Mouse (Mus musculus) intestine, embryonic 15.5 days (tissue): ENCODE results near the gene Mrpl33. TPM values are rescaled to one million over a fixed set of nuclear protein-coding genes. Genes with fewer than 3 reads are reported as not detected.

ENCODE experiments used
- ATAC-seq: fragments of 200-750 bp; cut with Nextera tagmentation; 2 replicates; pipeline ENCODE4 v1.8.0; 2017; ENCODE audit warnings: moderate TSS enrichment, moderate library complexity
- H3K27ac ChIP-seq: fragments of 300-500 bp; sonication (generic); 2 replicates; pipeline ENCODE4 v1.5.1; 2015; ENCODE audit warnings: mild to moderate bottlenecking, inconsistent platforms
- H3K27me3 ChIP-seq: fragments of 300-500 bp; sonication (generic); replicated peaks from 2 replicates; pipeline ENCODE4 v1.6.1; 2015; ENCODE audit warnings: inconsistent platforms
- H3K36me3 ChIP-seq: fragments of 300-500 bp; sonication (generic); 2 replicates; pipeline ENCODE4 v1.6.1; 2015; ENCODE audit warnings: inconsistent platforms
- H3K4me1 ChIP-seq: fragments of 300-500 bp; sonication (generic); replicated peaks from 2 replicates; pipeline ENCODE4 v1.6.1; 2015; ENCODE audit warnings: inconsistent platforms
- H3K4me2 ChIP-seq: fragments of 300-500 bp; sonication (generic); replicated peaks from 2 replicates; pipeline ENCODE4 v1.6.1; 2015; ENCODE audit warnings: mild to moderate bottlenecking, inconsistent platforms
- H3K4me3 ChIP-seq: fragments of 300-500 bp; sonication (generic); replicated peaks from 2 replicates; pipeline ENCODE4 v1.5.1; 2015; ENCODE audit warnings: inconsistent platforms
- H3K9ac ChIP-seq: fragments of 300-500 bp; sonication (generic); 2 replicates; pipeline ENCODE4 v1.6.1; 2015; ENCODE audit warnings: inconsistent platforms
- H3K9me3 ChIP-seq: fragments of 300-500 bp; sonication (generic); 2 replicates; pipeline ENCODE4 v1.6.1; 2016; ENCODE audit warnings: inconsistent platforms
- WGBS: fragments of 180-500 bp; shearing (Covaris S2); methylation state at CpG from one replicate; pipeline ENCODE4 v1.1.7; 2015; 5-methylcytosine and 5-hydroxymethylcytosine counted together
- polyA plus RNA-seq: library from polyadenylated mRNA; unstranded; fragments of >200 nt; fragmentation: Nextera tagmentation; extraction: Ambion mirVana; gene quantifications from 2 replicates; pipeline ENCODE4 v1.2.1, GENCODE M21; 2015

The Mrpl33 gene
- polyA plus RNA-seq = 321 and 322 TPM in 2 replicates

GRCm38 (mm10) chr5:31596481-31597429 lies at the start of gene Mrpl33:
Gene Mrpl33, plus strand, starts transcription at chr5:31596935.
- Histone ChIP-seq H3K36me3 (no peaks in the 10 kb centered on the region), H3K9me3 (no peaks in the 10 kb centered on the region), H3K9ac (peak within 1 kb of the TSS; percentile 49), H3K4me2 (peak within 1 kb of the TSS; percentile 84), H3K4me3 (peak within 1 kb of the TSS; percentile 40), H3K27me3 (no peaks in the 10 kb centered on the region), H3K4me1 (peaks cover 9% of the 10 kb centered on the region), H3K27ac (peak within 1 kb of the TSS; percentile 74)
- ATAC-seq = peak; percentile 86
- 9% methylated on average over 26 of the region's 26 CpGs for WGBS

- Histone ChIP-seq H3K4me3 (no peak overlapping the region), H3K4me2 (no peak overlapping the region), H3K9ac (no peak overlapping the region), H3K9me3 (no peaks in the 10 kb centered on the region), H3K27ac (no peak overlapping the region), H3K36me3 (peaks cover 14% of the 10 kb centered on the region), H3K4me1 (no peaks in the 10 kb centered on the region), H3K27me3 (no peaks in the 10 kb centered on the region)
- ATAC-seq = no peak
- WGBS = 54% methylated on average over 1 of the region's 1 CpGs
Observed at GRCm38 (mm10) chr5:31559401-31559800, 37.3 kb upstream of the Mrpl33 start.

GRCm38 (mm10) chr5:31560352-31560751 lies 36.4 kb upstream of the Mrpl33 start:
- Histone ChIP-seq H3K9me3 (no peaks in the 10 kb centered on the region), H3K27ac (no peak overlapping the region), H3K4me3 (no peak overlapping the region), H3K4me2 (no peak overlapping the region), H3K4me1 (no peaks in the 10 kb centered on the region), H3K9ac (no peak overlapping the region), H3K36me3 (peaks cover 11% of the 10 kb centered on the region; the same call in 1 of the 2 replicates), H3K27me3 (no peaks in the 10 kb centered on the region)
- WGBS = 96% methylated on average over 2 of the region's 2 CpGs
- no peak for ATAC-seq

GRCm38 (mm10) chr5:31562036-31562666 lies 34.6 kb upstream of the Mrpl33 start:
- WGBS = 81% methylated on average over 7 of the region's 7 CpGs
- no peak overlapping the region for H3K4me3 ChIP-seq
- no peak overlapping the region for H3K4me2 ChIP-seq
- H3K9ac ChIP-seq = no peak overlapping the region
- 0 out of 2 replicates have a peak, but pooled peaks cover 4% of the 10 kb centered on the region for H3K36me3 ChIP-seq
- H3K27me3 ChIP-seq = no peaks in the 10 kb centered on the region
- H3K9me3 ChIP-seq = no peaks in the 10 kb centered on the region
- ATAC-seq = no peak
- no peak overlapping the region for H3K27ac ChIP-seq
- no peaks in the 10 kb centered on the region for H3K4me1 ChIP-seq

- no peaks in the 10 kb centered on the region for H3K9me3 ChIP-seq
- H3K27me3 ChIP-seq = no peaks in the 10 kb centered on the region
- H3K27ac ChIP-seq = no peak overlapping the region
- H3K36me3 ChIP-seq = no peaks in the 10 kb centered on the region
- H3K9ac ChIP-seq = no peak overlapping the region
- no peaks in the 10 kb centered on the region for H3K4me1 ChIP-seq
- ATAC-seq = peak; percentile 59
- no peak overlapping the region for H3K4me3 ChIP-seq
- 6% methylated on average over 6 of the region's 6 CpGs for WGBS
- no peak overlapping the region for H3K4me2 ChIP-seq
Observed at GRCm38 (mm10) chr5:31563496-31563895, 33.2 kb upstream of the Mrpl33 start.

- H3K9ac ChIP-seq = no peak overlapping the region
- H3K36me3 ChIP-seq = no peaks in the 10 kb centered on the region
- H3K4me3 ChIP-seq = no peak overlapping the region
- H3K9me3 ChIP-seq = no peaks in the 10 kb centered on the region
- WGBS = 34% methylated on average over 7 of the region's 7 CpGs
- no peak for ATAC-seq
- H3K27me3 ChIP-seq = no peaks in the 10 kb centered on the region
- no peaks in the 10 kb centered on the region for H3K4me1 ChIP-seq
- H3K4me2 ChIP-seq = no peak overlapping the region
- H3K27ac ChIP-seq = no peak overlapping the region
Observed at GRCm38 (mm10) chr5:31563905-31564304, 32.8 kb upstream of the Mrpl33 start.

- no peak overlapping the region for H3K4me3 ChIP-seq
- no peak for ATAC-seq
- H3K4me1 ChIP-seq = no peaks in the 10 kb centered on the region
- no peak overlapping the region for H3K4me2 ChIP-seq
- H3K27me3 ChIP-seq = no peaks in the 10 kb centered on the region
- no peaks in the 10 kb centered on the region for H3K36me3 ChIP-seq
- 74% methylated on average over 4 of the region's 4 CpGs for WGBS
- H3K27ac ChIP-seq = no peak overlapping the region
- no peak overlapping the region for H3K9ac ChIP-seq
- no peaks in the 10 kb centered on the region for H3K9me3 ChIP-seq
Observed at GRCm38 (mm10) chr5:31564976-31565375, 31.8 kb upstream of the Mrpl33 start.

GRCm38 (mm10) chr5:31566026-31566425 lies 30.7 kb upstream of the Mrpl33 start:
- Histone ChIP-seq H3K4me2 (no peak overlapping the region), H3K9me3 (no peaks in the 10 kb centered on the region), H3K4me3 (no peak overlapping the region), H3K9ac (no peak overlapping the region), H3K4me1 (peaks cover 5% of the 10 kb centered on the region), H3K27ac (no peak overlapping the region), H3K36me3 (no peaks in the 10 kb centered on the region), H3K27me3 (no peaks in the 10 kb centered on the region)
- ATAC-seq = no peak
- 87% methylated on average over 7 of the region's 7 CpGs for WGBS

- 59% methylated on average over 3 of the region's 3 CpGs for WGBS
- Histone ChIP-seq H3K27me3 (no peaks in the 10 kb centered on the region), H3K4me1 (peaks cover 9% of the 10 kb centered on the region), H3K9ac (no peak overlapping the region), H3K9me3 (no peaks in the 10 kb centered on the region), H3K27ac (no peak overlapping the region), H3K4me3 (no peak overlapping the region), H3K36me3 (no peaks in the 10 kb centered on the region), H3K4me2 (no peak overlapping the region)
- ATAC-seq = no peak
Observed at GRCm38 (mm10) chr5:31566457-31566856, 30.3 kb upstream of the Mrpl33 start.

GRCm38 (mm10) chr5:31567951-31568657 lies 28.6 kb upstream of the Mrpl33 start:
- Histone ChIP-seq H3K27me3 (no peaks in the 10 kb centered on the region), H3K27ac (no peak overlapping the region), H3K9me3 (no peaks in the 10 kb centered on the region), H3K4me1 (peaks cover 11% of the 10 kb centered on the region), H3K9ac (no peak overlapping the region), H3K36me3 (no peaks in the 10 kb centered on the region), H3K4me2 (no peak overlapping the region), H3K4me3 (no peak overlapping the region)
- 62% methylated on average over 5 of the region's 5 CpGs for WGBS
- ATAC-seq = no peak

- no peaks in the 10 kb centered on the region for H3K27me3 ChIP-seq
- ATAC-seq = peak; percentile 45
- no peaks in the 10 kb centered on the region for H3K36me3 ChIP-seq
- H3K27ac ChIP-seq = peak overlapping the region; percentile 62
- no peak overlapping the region for H3K4me3 ChIP-seq
- no peaks in the 10 kb centered on the region for H3K9me3 ChIP-seq
- peak overlapping the region; percentile 48 for H3K4me2 ChIP-seq
- 19% methylated on average over 20 of the region's 20 CpGs for WGBS
- no peak overlapping the region for H3K9ac ChIP-seq
- H3K4me1 ChIP-seq = peaks cover 11% of the 10 kb centered on the region
Observed at GRCm38 (mm10) chr5:31571023-31571608, 25.6 kb upstream of the Mrpl33 start.

- H3K9ac ChIP-seq = no peak overlapping the region
- H3K4me3 ChIP-seq = no peak overlapping the region
- peaks cover 11% of the 10 kb centered on the region for H3K4me1 ChIP-seq
- H3K9me3 ChIP-seq = no peaks in the 10 kb centered on the region
- H3K27ac ChIP-seq = no peak overlapping the region
- H3K36me3 ChIP-seq = no peaks in the 10 kb centered on the region
- no peaks in the 10 kb centered on the region for H3K27me3 ChIP-seq
- ATAC-seq = no peak
- H3K4me2 ChIP-seq = no peak overlapping the region
- 75% methylated on average over 3 of the region's 3 CpGs for WGBS
Observed at GRCm38 (mm10) chr5:31573722-31574121, 23.0 kb upstream of the Mrpl33 start.
